Mouse (Mus musculus) lung, embryonic 14.5 days (tissue): Measurements from ENCODE around the gene Gm28042. TPM values are rescaled to one million over a fixed set of nuclear protein-coding genes. Genes with fewer than 3 reads are reported as not detected.
A peak's percentile ranks its signal among the peaks of the same experiment; 100 is the strongest.

Source experiments
- ATAC-seq: fragments of 200-750 bp; cut with Nextera tagmentation; 2 replicates; pipeline ENCODE4 v1.8.0; 2017; ENCODE audit warnings: mild to moderate bottlenecking, moderate TSS enrichment, moderate library complexity; ENCODE audit not compliant: insufficient read depth
- DNase-seq: peaks from one replicate; pipeline ENCODE4 v3.0.0-alpha.2; 2015
- H3K27ac ChIP-seq: fragments of 300-500 bp; sonication (generic); 2 replicates; pipeline ENCODE4 v1.5.1; 2014; ENCODE audit warnings: low read depth, mild to moderate bottlenecking, moderate library complexity
- H3K27me3 ChIP-seq: fragments of 300-500 bp; sonication (generic); 2 replicates; pipeline ENCODE4 v1.6.1; 2014; ENCODE audit warnings: low read length, control low read depth; ENCODE audit not compliant: insufficient read depth
- H3K36me3 ChIP-seq: fragments of 300-500 bp; sonication (generic); 2 replicates; pipeline ENCODE4 v1.6.1; 2014; ENCODE audit warnings: control low read depth; ENCODE audit not compliant: insufficient read depth
- H3K4me1 ChIP-seq: fragments of 300-500 bp; sonication (generic); 2 replicates; pipeline ENCODE4 v1.6.1; 2014; ENCODE audit warnings: antibody characterized with exemption, control low read depth; ENCODE audit not compliant: insufficient read depth
- H3K4me2 ChIP-seq: fragments of 300-500 bp; sonication (generic); 2 replicates; pipeline ENCODE4 v1.6.1; 2014; ENCODE audit warnings: mild to moderate bottlenecking
- H3K4me3 ChIP-seq: fragments of 300-500 bp; sonication (generic); 2 replicates; pipeline ENCODE4 v1.5.1; 2014; ENCODE audit warnings: low read depth, low read length
- H3K9ac ChIP-seq: fragments of 300-500 bp; sonication (generic); 2 replicates; pipeline ENCODE4 v1.6.1; 2014
- H3K9me3 ChIP-seq: fragments of 300-500 bp; sonication (generic); 2 replicates; pipeline ENCODE4 v1.6.1; 2016; ENCODE audit warnings: low read depth, low read length, control low read depth
- CTCF ChIP-seq: IDR thresholded peaks from 2 replicates; pipeline ENCODE4 v1.5.1; 2016; ENCODE audit warnings: antibody characterized with exemption, low read depth
- WGBS: fragments of 180-500 bp; shearing (Covaris S2); extraction: QIAGEN DNeasy Blood & Tissue Kit; methylation state at CpG from one replicate; pipeline ENCODE4 v1.1.7; 2014; 5-methylcytosine and 5-hydroxymethylcytosine counted together
- polyA plus RNA-seq: library from polyadenylated mRNA; unstranded; fragments of >200 nt; fragmentation: Nextera tagmentation; extraction: Ambion mirVana; gene quantifications from 2 replicates; pipeline ENCODE4 v1.2.1, GENCODE M21; 2014

Gm28042 gene
- polyA plus RNA-seq, 1 experiment from 2014 or later: 3.3 TPM

- Histone ChIP-seq H3K4me1 (0 out of 2 replicates have a peak, but pooled peaks cover 8% of the 10 kb centered on the region), H3K9ac (no peak overlapping the region), H3K4me2 (no peak overlapping the region), H3K27ac (peak overlapping the region; percentile 75; the same call in 1 of the 2 replicates), H3K27me3 (no peaks in the 10 kb centered on the region), H3K36me3 (no peaks in the 10 kb centered on the region), H3K9me3 (no peaks in the 10 kb centered on the region), H3K4me3 (no peak overlapping the region)
- TF ChIP-seq CTCF: no peak
- WGBS: 52% methylated on average over 6 of the region's 6 CpGs
- DNase-seq (peak; percentile 75), ATAC-seq (peak; percentile 53; the same call in 1 of the 2 replicates)
Measured at GRCm38 (mm10) chr2:120060190-120060589, 32.9 kb downstream of the Gm28042 start.

- Histone ChIP-seq H3K27me3 (no peaks in the 10 kb centered on the region), H3K9me3 (no peaks in the 10 kb centered on the region), H3K4me1 (0 out of 2 replicates have a peak, but pooled peaks cover 8% of the 10 kb centered on the region), H3K4me2 (no peak overlapping the region), H3K9ac (no peak overlapping the region), H3K4me3 (no peak overlapping the region), H3K36me3 (no peaks in the 10 kb centered on the region), H3K27ac (peak overlapping the region; percentile 75)
- WGBS: 65% methylated on average over 9 of the region's 9 CpGs
- ATAC-seq (no peak), DNase-seq (no peak)
- no peak for TF ChIP-seq CTCF
Measured at GRCm38 (mm10) chr2:120060651-120061050, 33.4 kb downstream of the Gm28042 start.

GRCm38 (mm10) chr2:120062248-120062647, 35.0 kb downstream of the Gm28042 start:
- H3K27ac ChIP-seq: no peak overlapping the region
- no peaks in the 10 kb centered on the region for H3K27me3 ChIP-seq
- H3K4me3 ChIP-seq: no peak overlapping the region
- H3K4me2 ChIP-seq: no peak overlapping the region
- no peaks in the 10 kb centered on the region for H3K36me3 ChIP-seq
- TF ChIP-seq CTCF: no peak
- no peaks in the 10 kb centered on the region for H3K9me3 ChIP-seq
- H3K9ac ChIP-seq: no peak overlapping the region
- ATAC-seq (no peak), DNase-seq (no peak)
- H3K4me1 ChIP-seq: 0 out of 2 replicates have a peak, but pooled peaks cover 8% of the 10 kb centered on the region
- 77% methylated on average over 8 of the region's 8 CpGs for WGBS

GRCm38 (mm10) chr2:120064639-120065038, 37.3 kb downstream of the Gm28042 start:
- no peak overlapping the region for H3K4me3 ChIP-seq
- H3K36me3 ChIP-seq: no peaks in the 10 kb centered on the region
- no peak overlapping the region for H3K4me2 ChIP-seq
- 73% methylated on average over 6 of the region's 6 CpGs for WGBS
- peak; percentile 50 for TF ChIP-seq CTCF
- H3K4me1 ChIP-seq: 0 out of 2 replicates have a peak, but pooled peaks cover 5% of the 10 kb centered on the region
- no peaks in the 10 kb centered on the region for H3K9me3 ChIP-seq
- DNase-seq (no peak), ATAC-seq (no peak)
- no peaks in the 10 kb centered on the region for H3K27me3 ChIP-seq
- no peak overlapping the region for H3K9ac ChIP-seq
- no peak overlapping the region for H3K27ac ChIP-seq

DNA sequence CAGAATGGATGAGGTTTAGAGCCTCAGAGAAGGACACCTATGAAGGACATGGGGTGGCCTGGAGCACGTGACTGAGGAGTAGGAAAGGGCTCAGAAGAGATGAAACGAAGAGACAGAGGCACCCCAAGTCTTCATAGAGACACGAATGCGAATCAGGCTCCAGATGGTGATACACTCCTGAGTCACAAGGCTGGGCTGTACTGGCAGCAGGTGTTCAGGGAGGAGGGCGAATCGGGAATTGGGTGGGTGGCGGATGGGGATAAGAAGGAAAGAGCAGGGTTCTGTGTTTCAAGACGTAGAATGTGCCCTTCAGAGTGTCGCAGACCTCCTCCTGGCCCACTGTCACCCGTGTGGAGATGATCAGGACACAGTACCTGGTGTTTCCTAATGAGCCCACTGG, 38.0 kb downstream of the Gm28042 start:
- 90% methylated on average over 10 of the region's 10 CpGs for WGBS
- no peak for TF ChIP-seq CTCF
- Histone ChIP-seq H3K4me1 (no peaks in the 10 kb centered on the region), H3K36me3 (no peaks in the 10 kb centered on the region), H3K4me2 (no peak overlapping the region), H3K9ac (no peak overlapping the region), H3K27ac (no peak overlapping the region), H3K27me3 (no peaks in the 10 kb centered on the region), H3K4me3 (no peak overlapping the region), H3K9me3 (no peaks in the 10 kb centered on the region)
- DNase-seq: no peak
- ATAC-seq: no peak

GRCm38 (mm10) chr2:120066224-120066623, 38.9 kb downstream of the Gm28042 start:
- H3K27me3 ChIP-seq: no peaks in the 10 kb centered on the region
- TF ChIP-seq CTCF: no peak
- 79% methylated on average over 3 of the region's 3 CpGs for WGBS
- no peaks in the 10 kb centered on the region for H3K36me3 ChIP-seq
- DNase-seq (no peak), ATAC-seq (no peak)
- H3K9me3 ChIP-seq: no peaks in the 10 kb centered on the region
- no peak overlapping the region for H3K27ac ChIP-seq
- H3K9ac ChIP-seq: no peak overlapping the region
- H3K4me2 ChIP-seq: no peak overlapping the region
- H3K4me3 ChIP-seq: no peak overlapping the region
- H3K4me1 ChIP-seq: no peaks in the 10 kb centered on the region

GRCm38 (mm10) chr2:120068555-120069465, 41.5 kb downstream of the Gm28042 start:
- ATAC-seq: peak; percentile 54; the same call in 1 of the 2 replicates
- peak; percentile 72 for DNase-seq
- TF ChIP-seq CTCF: peak; percentile 78
- WGBS: 32% methylated on average over 16 of the region's 16 CpGs
- Histone ChIP-seq H3K36me3 (no peaks in the 10 kb centered on the region), H3K27ac (no peak overlapping the region), H3K4me2 (no peak overlapping the region), H3K4me3 (no peak overlapping the region), H3K9me3 (no peaks in the 10 kb centered on the region), H3K4me1 (no peaks in the 10 kb centered on the region), H3K27me3 (no peaks in the 10 kb centered on the region), H3K9ac (no peak overlapping the region)
